Mouse (Mus musculus): Measurements from ENCODE around the gene Zfp367. TPM values are rescaled to one million over a fixed set of nuclear protein-coding genes. Genes with fewer than 3 reads are reported as not detected.

Zfp367 gene
- polyA plus RNA-seq, 2 experiments = 15.2 to 23.5 TPM

GRCm38 (mm10) chr13:64182091-64182490 lies 29.1 kb upstream of the Zfp367 start:
- Histone ChIP-seq H3K9ac (replicated peaks) (no peak overlapping the region), H3K4me2 (ENCODE audit: low read depth) (no peak overlapping the region), H3K9me3 (ENCODE audit: control insufficient read depth, low read length) (no peaks in the 10 kb centered on the region), H3K36me3 (replicated peaks; ENCODE audit: control insufficient read depth, insufficient read depth, low read depth) (no peaks in the 10 kb centered on the region), H3K27ac (no peak overlapping the region), H3K4me1 (replicated peaks; ENCODE audit: control insufficient read depth in 2 of 2, insufficient read depth in 2 of 2, low read length in 1 of 2) (peaks cover 0 to 5% of the 10 kb centered on the region in 2 experiments; a peak in 1 of 4 replicates), H3K27me3 (ENCODE audit: control insufficient read depth, insufficient read depth, low read length) (no peaks in the 10 kb centered on the region), H3K4me3 (ENCODE audit: insufficient read depth in 1 of 2, low read depth in 2 of 2, low read length in 2 of 2) (no peak overlapping the region)
- ATAC-seq (ENCODE audit: insufficient read depth) (no peak), DNase-seq (ENCODE audit: low read depth in 3 of 3, low spot score in 3 of 3) (no peak)
- TF ChIP-seq CTCF (IDR thresholded peaks at IDR 0.05; ENCODE audit: low read depth) (no peak), EP300 (IDR thresholded peaks at IDR 0.05; ENCODE audit: low read depth) (no peak)
- 58% methylated on average over 2 of the region's 2 CpGs for WGBS (ENCODE audit: insufficient replicate concordance)

GRCm38 (mm10) chr13:64180888-64181287 lies 27.9 kb upstream of the Zfp367 start:
- no peak overlapping the region for H3K27ac ChIP-seq
- WGBS (ENCODE audit: insufficient replicate concordance) = 50% methylated on average over 3 of the region's 3 CpGs
- peak; percentile 44; the same call in 1 of the 2 replicates for ATAC-seq (ENCODE audit: insufficient read depth)

GRCm38 (mm10) chr13:64180300-64180699 lies 27.3 kb upstream of the Zfp367 start:
- ATAC-seq (ENCODE audit: insufficient read depth) = no peak
- TF ChIP-seq CTCF (IDR thresholded peaks at IDR 0.05; ENCODE audit: low read depth) (peak; percentile 54), EP300 (IDR thresholded peaks at IDR 0.05; ENCODE audit: low read depth) (no peak)
- no peak overlapping the region for H3K27ac ChIP-seq
- H3K9ac ChIP-seq (replicated peaks) = no peak overlapping the region
- H3K36me3 ChIP-seq (replicated peaks; ENCODE audit: control insufficient read depth, insufficient read depth, low read depth) = no peaks in the 10 kb centered on the region
- no peaks in the 10 kb centered on the region for H3K27me3 ChIP-seq (ENCODE audit: control insufficient read depth, insufficient read depth, low read length)
- no peak for DNase-seq (ENCODE audit: low read depth in 3 of 3, low spot score in 3 of 3)
- 54% methylated on average over 4 of the region's 4 CpGs for WGBS (ENCODE audit: insufficient replicate concordance)
- H3K4me2 ChIP-seq (ENCODE audit: low read depth) = no peak overlapping the region
- no peak overlapping the region for H3K4me3 ChIP-seq (ENCODE audit: insufficient read depth in 1 of 2, low read depth in 2 of 2, low read length in 2 of 2)
- H3K4me1 ChIP-seq (replicated peaks; ENCODE audit: control insufficient read depth in 2 of 2, insufficient read depth in 2 of 2, low read length in 1 of 2) = peaks cover 0 to 5% of the 10 kb centered on the region in 2 experiments; a peak in 1 of 4 replicates
- H3K9me3 ChIP-seq (ENCODE audit: control insufficient read depth, low read length) = no peaks in the 10 kb centered on the region

More at GRCm38 (mm10) chr13:64180888-64181287, 27.9 kb upstream of the Zfp367 start:
- H3K4me3 ChIP-seq (ENCODE audit: insufficient read depth in 1 of 2, low read depth in 2 of 2, low read length in 2 of 2) = no peak overlapping the region
- H3K27me3 ChIP-seq (ENCODE audit: control insufficient read depth, insufficient read depth, low read length) = no peaks in the 10 kb centered on the region
- no peaks in the 10 kb centered on the region for H3K36me3 ChIP-seq (replicated peaks; ENCODE audit: control insufficient read depth, insufficient read depth, low read depth)
- peak in 2 of 3 experiments; percentile 47 to 53 for DNase-seq (ENCODE audit: low read depth in 3 of 3, low spot score in 3 of 3)
- H3K4me2 ChIP-seq (ENCODE audit: low read depth) = no peak overlapping the region
- no peak overlapping the region for H3K9ac ChIP-seq (replicated peaks)
- H3K9me3 ChIP-seq (ENCODE audit: control insufficient read depth, low read length) = no peaks in the 10 kb centered on the region
- TF ChIP-seq EP300 (IDR thresholded peaks at IDR 0.05; ENCODE audit: low read depth) = no peak
- peak; percentile 70 for TF ChIP-seq CTCF (IDR thresholded peaks at IDR 0.05; ENCODE audit: low read depth)
- H3K4me1 ChIP-seq (replicated peaks; ENCODE audit: control insufficient read depth in 2 of 2, insufficient read depth in 2 of 2, low read length in 1 of 2) = peaks cover 0 to 5% of the 10 kb centered on the region in 2 experiments; a peak in 1 of 4 replicates

- Histone ChIP-seq H3K27ac (no peak overlapping the region), H3K36me3 (replicated peaks; ENCODE audit: control insufficient read depth, insufficient read depth, low read depth) (no peaks in the 10 kb centered on the region), H3K27me3 (ENCODE audit: control insufficient read depth, insufficient read depth, low read length) (no peaks in the 10 kb centered on the region), H3K4me1 (replicated peaks; ENCODE audit: control insufficient read depth in 2 of 2, insufficient read depth in 2 of 2, low read length in 1 of 2) (peaks cover 0 to 5% of the 10 kb centered on the region in 2 experiments; a peak in 1 of 4 replicates), H3K4me2 (ENCODE audit: low read depth) (no peak overlapping the region), H3K4me3 (ENCODE audit: insufficient read depth in 1 of 2, low read depth in 2 of 2, low read length in 2 of 2) (no peak overlapping the region), H3K9ac (replicated peaks) (no peak overlapping the region), H3K9me3 (ENCODE audit: control insufficient read depth, low read length) (no peaks in the 10 kb centered on the region)
- WGBS (ENCODE audit: insufficient replicate concordance) = 65% methylated on average over 13 of the region's 13 CpGs
- TF ChIP-seq CTCF (IDR thresholded peaks at IDR 0.05; ENCODE audit: low read depth) = no peak
- no peak for TF ChIP-seq EP300 (IDR thresholded peaks at IDR 0.05; ENCODE audit: low read depth)
- 0 out of 2 replicates have a peak, but pooled peaks have one; percentile 22 for ATAC-seq (ENCODE audit: insufficient read depth)
- DNase-seq (ENCODE audit: low read depth in 3 of 3, low spot score in 3 of 3) = no peak
Observed at GRCm38 (mm10) chr13:64178746-64179652, 26.0 kb upstream of the Zfp367 start.

- no peak overlapping the region for H3K9ac ChIP-seq (replicated peaks)
- no peak for TF ChIP-seq CTCF (IDR thresholded peaks at IDR 0.05; ENCODE audit: low read depth)
- no peak for TF ChIP-seq EP300 (IDR thresholded peaks at IDR 0.05; ENCODE audit: low read depth)
- 66% methylated on average over 7 of the region's 7 CpGs for WGBS (ENCODE audit: insufficient replicate concordance)
- no peak overlapping the region for H3K4me2 ChIP-seq (ENCODE audit: low read depth)
- no peak overlapping the region for H3K4me3 ChIP-seq (ENCODE audit: insufficient read depth in 1 of 2, low read depth in 2 of 2, low read length in 2 of 2)
- no peak for DNase-seq (ENCODE audit: low read depth in 3 of 3, low spot score in 3 of 3)
- no peaks in the 10 kb centered on the region for H3K9me3 ChIP-seq (ENCODE audit: control insufficient read depth, low read length)
- H3K36me3 ChIP-seq (replicated peaks; ENCODE audit: control insufficient read depth, insufficient read depth, low read depth) = no peaks in the 10 kb centered on the region
- ATAC-seq (ENCODE audit: insufficient read depth) = no peak
- H3K27ac ChIP-seq = no peak overlapping the region
- H3K27me3 ChIP-seq (ENCODE audit: control insufficient read depth, insufficient read depth, low read length) = no peaks in the 10 kb centered on the region
- H3K4me1 ChIP-seq (replicated peaks; ENCODE audit: control insufficient read depth in 2 of 2, insufficient read depth in 2 of 2, low read length in 1 of 2) = peaks cover 0 to 2% of the 10 kb centered on the region in 2 experiments; a peak in 1 of 4 replicates
Observed at GRCm38 (mm10) chr13:64178000-64178399, 25.0 kb upstream of the Zfp367 start.

Measured in liver, embryonic 14.5 days (tissue).